Mouse (Mus musculus) hindbrain, embryonic 13.5 days (tissue): ENCODE data around the gene Nabp2. TPM values are rescaled to one million over a fixed set of nuclear protein-coding genes. Genes with fewer than 3 reads are reported as not detected.

Experiments used
- ATAC-seq: fragments of 200-750 bp; cut with Nextera tagmentation; 2 replicates; pipeline ENCODE4 v1.8.0; 2017; ENCODE audit warnings: moderate TSS enrichment; ENCODE audit not compliant: low FRiP score
- H3K27ac ChIP-seq: fragments of 300-500 bp; sonication (generic); 2 replicates; pipeline ENCODE4 v1.5.1; 2015; ENCODE audit warnings: inconsistent platforms, mild to moderate bottlenecking, moderate library complexity
- H3K27me3 ChIP-seq: fragments of 300-500 bp; sonication (generic); 2 replicates; pipeline ENCODE4 v1.6.1; 2015; ENCODE audit warnings: mild to moderate bottlenecking, inconsistent platforms
- H3K36me3 ChIP-seq: fragments of 300-500 bp; sonication (generic); 2 replicates; pipeline ENCODE4 v1.6.1; 2015; ENCODE audit warnings: mild to moderate bottlenecking, inconsistent platforms
- H3K4me1 ChIP-seq: fragments of 300-500 bp; sonication (generic); replicated peaks from 2 replicates; pipeline ENCODE4 v1.6.1; 2015; ENCODE audit warnings: inconsistent platforms
- H3K4me2 ChIP-seq: fragments of 300-500 bp; sonication (generic); 2 replicates; pipeline ENCODE4 v1.6.1; 2015; ENCODE audit warnings: inconsistent platforms, mild to moderate bottlenecking, moderate library complexity
- H3K4me3 ChIP-seq: fragments of 300-500 bp; sonication (generic); 2 replicates; pipeline ENCODE4 v1.5.1; 2015; ENCODE audit warnings: mild to moderate bottlenecking, inconsistent platforms
- H3K9ac ChIP-seq: fragments of 300-500 bp; sonication (generic); 2 replicates; pipeline ENCODE4 v1.6.1; 2015; ENCODE audit warnings: mild to moderate bottlenecking, inconsistent platforms
- H3K9me3 ChIP-seq: fragments of 300-500 bp; sonication (generic); 2 replicates; pipeline ENCODE4 v1.6.1; 2016; ENCODE audit warnings: inconsistent platforms
- WGBS: fragments of 180-500 bp; shearing (Covaris S2); methylation state at CpG from one replicate; pipeline ENCODE4 v1.1.7; 2015; 5-methylcytosine and 5-hydroxymethylcytosine counted together
- microRNA-seq: library from miRNA; unstranded; fragments of <30 nt; microRNA quantifications from one replicate; pipeline ENCODE4, GENCODE M21; 2016
- polyA plus RNA-seq: library from polyadenylated mRNA; unstranded; fragments of >200 nt; fragmentation: Nextera tagmentation; extraction: Ambion mirVana; gene quantifications from 2 replicates; pipeline ENCODE4 v1.2.1, GENCODE M21; 2015

Nabp2 gene
- polyA plus RNA-seq, 1 experiment from 2014 or later: 126 TPM

GRCm38 (mm10) chr10:128368402-128369217, 42.7 kb downstream of the Nabp2 start, which contains the start of gene Coq10a:
Gene Coq10a, minus strand, starts transcription at chr10:128368997.
- under 1% methylated on average over 83 of the region's 87 CpGs for WGBS
- no peaks in the 10 kb centered on the region for H3K9me3 ChIP-seq
- H3K4me2 ChIP-seq: peak within 1 kb of the TSS; percentile 93

GRCm38 (mm10) chr10:128367899-128368401, 43.3 kb downstream of the Nabp2 start:
- Histone ChIP-seq H3K4me3 (peak overlapping the region; percentile 66), H3K4me1 (peaks cover 26% of the 10 kb centered on the region)
- WGBS: 15% methylated on average over 19 of the region's 19 CpGs

More at GRCm38 (mm10) chr10:128368402-128369217, 42.7 kb downstream of the Nabp2 start, which contains the start of gene Coq10a:
- no peaks in the 10 kb centered on the region for H3K27me3 ChIP-seq
- H3K9ac ChIP-seq: peak within 1 kb of the TSS; percentile 86
- H3K4me3 ChIP-seq: peak within 1 kb of the TSS; percentile 66
- peak within 1 kb of the TSS; percentile 98 for H3K27ac ChIP-seq
- H3K4me1 ChIP-seq: peaks cover 26% of the 10 kb centered on the region
- peaks cover 21% of the 10 kb centered on the region for H3K36me3 ChIP-seq
- ATAC-seq: peak; percentile 95

GRCm38 (mm10) chr10:128362568-128362967, 48.7 kb downstream of the Nabp2 start:
- no peaks in the 10 kb centered on the region for H3K9me3 ChIP-seq
- no peak overlapping the region for H3K4me2 ChIP-seq
- ATAC-seq: no peak
- H3K4me3 ChIP-seq: no peak overlapping the region
- H3K9ac ChIP-seq: no peak overlapping the region
- H3K27me3 ChIP-seq: no peaks in the 10 kb centered on the region
- no peak overlapping the region for H3K27ac ChIP-seq
- 52% methylated on average over 3 of the region's 3 CpGs for WGBS
- H3K36me3 ChIP-seq: peaks cover 82% of the 10 kb centered on the region
- peaks cover 13% of the 10 kb centered on the region for H3K4me1 ChIP-seq

More at GRCm38 (mm10) chr10:128367899-128368401, 43.3 kb downstream of the Nabp2 start:
- H3K9me3 ChIP-seq: no peaks in the 10 kb centered on the region
- no peaks in the 10 kb centered on the region for H3K27me3 ChIP-seq
- peak overlapping the region; percentile 86 for H3K9ac ChIP-seq
- H3K36me3 ChIP-seq: peaks cover 28% of the 10 kb centered on the region
- H3K4me2 ChIP-seq: peak overlapping the region; percentile 93
- no peak for ATAC-seq
- H3K27ac ChIP-seq: peak overlapping the region; percentile 98

GRCm38 (mm10) chr10:128361836-128362235, 49.5 kb downstream of the Nabp2 start:
- H3K36me3 ChIP-seq: peaks cover 82% of the 10 kb centered on the region
- WGBS: 95% methylated on average over 6 of the region's 6 CpGs
- no peak for ATAC-seq
- no peaks in the 10 kb centered on the region for H3K9me3 ChIP-seq
- no peaks in the 10 kb centered on the region for H3K27me3 ChIP-seq
- no peak overlapping the region for H3K4me3 ChIP-seq
- H3K4me2 ChIP-seq: no peak overlapping the region
- H3K9ac ChIP-seq: no peak overlapping the region
- no peak overlapping the region for H3K27ac ChIP-seq
- peaks cover 5% of the 10 kb centered on the region for H3K4me1 ChIP-seq

GRCm38 (mm10) chr10:128359226-128359625, 52.1 kb downstream of the Nabp2 start:
- H3K4me2 ChIP-seq: no peak overlapping the region
- H3K9ac ChIP-seq: no peak overlapping the region
- no peaks in the 10 kb centered on the region for H3K4me1 ChIP-seq
- peaks cover 83% of the 10 kb centered on the region for H3K36me3 ChIP-seq
- ATAC-seq: no peak
- no peaks in the 10 kb centered on the region for H3K9me3 ChIP-seq
- WGBS: 94% methylated on average over 6 of the region's 6 CpGs
- no peak overlapping the region for H3K4me3 ChIP-seq
- no peak overlapping the region for H3K27ac ChIP-seq
- no peaks in the 10 kb centered on the region for H3K27me3 ChIP-seq

- no peak overlapping the region for H3K4me3 ChIP-seq
- ATAC-seq: no peak
- no peaks in the 10 kb centered on the region for H3K4me1 ChIP-seq
- no peaks in the 10 kb centered on the region for H3K9me3 ChIP-seq
- no peak overlapping the region for H3K4me2 ChIP-seq
- H3K27ac ChIP-seq: no peak overlapping the region
- H3K9ac ChIP-seq: no peak overlapping the region
- H3K27me3 ChIP-seq: no peaks in the 10 kb centered on the region
- peaks cover 83% of the 10 kb centered on the region for H3K36me3 ChIP-seq
- 56% methylated on average over 2 of the region's 2 CpGs for WGBS
Observed at GRCm38 (mm10) chr10:128358796-128359195, 52.5 kb downstream of the Nabp2 start.

Small RNAs within 50 kb of the gene (microRNA-seq; reads per million reads assigned to microRNA genes)
- gene Gm25361: not detected
- gene Gm26308: not detected
- not detected for gene Mir6914
- 1.6 reads per million for gene Mir6915
- not detected for gene Mir8105

Other genes with a start within 250 kb of the Nabp2 start
- gene Rbms2, start 231.2 kb downstream of the Nabp2 start, polyA plus RNA-seq: 11.1 and 13.1 TPM in 2 replicates
- gene Gls2, start 217.0 kb downstream of the Nabp2 start, polyA plus RNA-seq: 0.75 and 1.3 TPM in 2 replicates
- gene Spryd4, start 199.7 kb downstream of the Nabp2 start, polyA plus RNA-seq: 19.6 and 21.7 TPM in 2 replicates
- 0.14 and 0.21 TPM in 2 replicates for gene Mip, start 185.7 kb downstream of the Nabp2 start, polyA plus RNA-seq
- 24.6 and 29.5 TPM in 2 replicates for gene Timeless, start 179.4 kb downstream of the Nabp2 start, polyA plus RNA-seq
- 0.18 and 0.27 TPM in 2 replicates for gene Apon, start 157.4 kb downstream of the Nabp2 start, polyA plus RNA-seq
- gene Apof, start 142.8 kb downstream of the Nabp2 start, polyA plus RNA-seq: not detected in 2 replicates
- 21.4 and 22.6 TPM in 2 replicates for gene Stat2, start 140.9 kb downstream of the Nabp2 start, polyA plus RNA-seq
- 0.10 TPM in 1 of 2 replicates, not detected in the other for gene Il23a, start 112.7 kb downstream of the Nabp2 start, polyA plus RNA-seq
- 25.3 and 25.8 TPM in 2 replicates for gene Pan2, start 108.2 kb downstream of the Nabp2 start, polyA plus RNA-seq
- gene Cnpy2, start 89.0 kb downstream of the Nabp2 start, polyA plus RNA-seq: 227 and 228 TPM in 2 replicates
- gene Cs, start 73.8 kb downstream of the Nabp2 start, polyA plus RNA-seq: 232 and 235 TPM in 2 replicates
- gene Coq10a, start 42.5 kb downstream of the Nabp2 start, polyA plus RNA-seq: 31.1 and 37.6 TPM in 2 replicates
- gene Ankrd52, start 34.4 kb downstream of the Nabp2 start, polyA plus RNA-seq: 11.7 and 12.9 TPM in 2 replicates
- not detected in 2 replicates for gene Slc39a5, start 10.3 kb downstream of the Nabp2 start, polyA plus RNA-seq
- gene Rnf41, start 165 bp upstream of the Nabp2 start, polyA plus RNA-seq: 81.9 and 83.8 TPM in 2 replicates
- 195 and 196 TPM in 2 replicates for gene Smarcc2, start 47.8 kb upstream of the Nabp2 start, polyA plus RNA-seq
- 933 and 943 TPM in 2 replicates for gene Myl6, start 82.7 kb upstream of the Nabp2 start, polyA plus RNA-seq
- 4.1 and 4.2 TPM in 2 replicates for gene Myl6b, start 87.2 kb upstream of the Nabp2 start, polyA plus RNA-seq
- 16.4 and 17.6 TPM in 2 replicates for gene Esyt1, start 114.4 kb upstream of the Nabp2 start, polyA plus RNA-seq
- 19.7 and 20.9 TPM in 2 replicates for gene Zc3h10, start 136.3 kb upstream of the Nabp2 start, polyA plus RNA-seq
- gene Rpl41, start 137.8 kb upstream of the Nabp2 start, polyA plus RNA-seq: 2,639 and 2,680 TPM in 2 replicates
- 125 and 129 TPM in 2 replicates for gene Pa2g4, start 154.5 kb upstream of the Nabp2 start, polyA plus RNA-seq
- 3.0 and 3.5 TPM in 2 replicates for gene Erbb3, start 178.2 kb upstream of the Nabp2 start, polyA plus RNA-seq
- 482 and 485 TPM in 2 replicates for gene Rps26, start 215.3 kb upstream of the Nabp2 start, polyA plus RNA-seq
- gene Ikzf4, start 234.5 kb upstream of the Nabp2 start, polyA plus RNA-seq: 14.6 and 15.2 TPM in 2 replicates